Mouse (Mus musculus) macrophage (primary cell): ENCODE data around the gene Trib3. TPM values are rescaled to one million over a fixed set of nuclear protein-coding genes. Genes with fewer than 3 reads are reported as not detected.
A peak's percentile ranks its signal among the peaks of the same experiment; 100 is the strongest.

Source experiments
- H3K27ac ChIP-seq: fragments of 350-480 bp; formaldehyde crosslinking; 2 replicates; pipeline ENCODE4 v1.9.0; 2021
- H3K36me3 ChIP-seq: fragments of 350-480 bp; formaldehyde crosslinking; 2 replicates; pipeline ENCODE4 v1.9.0; 2021; ENCODE audit errors: inconsistent target
- H3K4me3 ChIP-seq: fragments of 350-480 bp; formaldehyde crosslinking; 2 replicates; pipeline ENCODE4 v1.9.0; 2021; ENCODE audit errors: inconsistent target
- H3K79me2 ChIP-seq: fragments of 350-480 bp; formaldehyde crosslinking; 2 replicates; pipeline ENCODE4 v1.9.0; 2021; ENCODE audit errors: inconsistent target
- WGBS: methylation state at CpG from one replicate; pipeline ENCODE4 v1.1.7; 2026; ENCODE audit warnings: inconsistent platforms; ENCODE audit not compliant: missing documents; 5-methylcytosine and 5-hydroxymethylcytosine counted together
- polyA plus RNA-seq: library from polyadenylated mRNA; stranded (reverse); fragments of 250-400 nt; gene quantifications from 3 replicates; pipeline ENCODE4 v1.2.4, GENCODE M21; 2018; ENCODE audit warnings: inconsistent platforms
- total RNA-seq, 78 experiments: library from RNA; depleted of rRNA; stranded (reverse); fragments of 250-400 nt; gene quantifications; 1 replicate in 9 of 78; 2 replicates in 24 of 78; 3 replicates in 43 of 78; 4 replicates in 2 of 78; pipeline ENCODE4 v1.2.4; 2018; ENCODE audit warnings: inconsistent platforms in 56 of 78

Trib3 gene
- total RNA-seq (2018; cell fraction: chromatin; rRNA removed), result 10 to 100 TPM in 12 of 26 experiments, 1 to 10 TPM in 9, under 1 TPM in 5; 0.34 to 35.3 (median 3.5) TPM
- 10 to 100 TPM in 13 of 26 experiments, 1 to 10 TPM in 13; 1.1 to 47.3 (median 6.8) TPM for total RNA-seq (2018; cell fraction: cytosol; rRNA removed)
- 10 to 100 TPM in 13 of 26 experiments, 1 to 10 TPM in 11, under 1 TPM in 2; 0.85 to 61.4 (median 9.8) TPM for total RNA-seq (2018; cell fraction: nucleus; rRNA removed)
- polyA plus RNA-seq, result 0.29 to 1.5 TPM (median 0.45 TPM) in 3 replicates

GRCm38 (mm10) chr2:152343329-152344213 lies at the start of gene Trib3:
Gene Trib3 (minus strand): TSS chr2:152344032.
- H3K79me2 ChIP-seq, result no peaks in the 10 kb centered on the region
- H3K4me3 ChIP-seq, result peak within 1 kb of the TSS; percentile 44
- 3% methylated on average over 47 of the region's 52 CpGs for WGBS
- H3K36me3 ChIP-seq, result no peaks in the 10 kb centered on the region
- H3K27ac ChIP-seq, result peak within 1 kb of the TSS; percentile 63

- H3K4me3 ChIP-seq, result no peak overlapping the region
- no peak overlapping the region for H3K27ac ChIP-seq
- H3K36me3 ChIP-seq, result no peaks in the 10 kb centered on the region
- no peaks in the 10 kb centered on the region for H3K79me2 ChIP-seq
- 86% methylated on average over 9 of the region's 9 CpGs for WGBS
These were observed 49.6 kb upstream of the Trib3 start for GRCm38 (mm10) chr2:152393225-152394017.

- Histone ChIP-seq H3K79me2 (no peaks in the 10 kb centered on the region), H3K36me3 (no peaks in the 10 kb centered on the region), H3K27ac (no peak overlapping the region), H3K4me3 (no peak overlapping the region)
- WGBS, result 32% methylated on average over 3 of the region's 3 CpGs
These were observed 49.0 kb upstream of the Trib3 start for GRCm38 (mm10) chr2:152392786-152393185.

GRCm38 (mm10) chr2:152384191-152384590 lies 40.4 kb upstream of the Trib3 start:
- WGBS, result 96% methylated on average over 4 of the region's 4 CpGs
- no peaks in the 10 kb centered on the region for H3K36me3 ChIP-seq
- no peak overlapping the region for H3K4me3 ChIP-seq
- H3K27ac ChIP-seq, result no peak overlapping the region
- no peaks in the 10 kb centered on the region for H3K79me2 ChIP-seq

GRCm38 (mm10) chr2:152376345-152376741 lies 32.5 kb upstream of the Trib3 start, which contains the start of gene Nrsn2:
Gene Nrsn2 (minus strand): TSS chr2:152376638.
- Histone ChIP-seq H3K4me3 (no peak within 1 kb of the TSS), H3K27ac (no peak within 1 kb of the TSS), H3K36me3 (no peaks in the 10 kb centered on the region), H3K79me2 (no peaks in the 10 kb centered on the region)
- WGBS, result 18% methylated on average over 11 of the region's 16 CpGs

DNA sequence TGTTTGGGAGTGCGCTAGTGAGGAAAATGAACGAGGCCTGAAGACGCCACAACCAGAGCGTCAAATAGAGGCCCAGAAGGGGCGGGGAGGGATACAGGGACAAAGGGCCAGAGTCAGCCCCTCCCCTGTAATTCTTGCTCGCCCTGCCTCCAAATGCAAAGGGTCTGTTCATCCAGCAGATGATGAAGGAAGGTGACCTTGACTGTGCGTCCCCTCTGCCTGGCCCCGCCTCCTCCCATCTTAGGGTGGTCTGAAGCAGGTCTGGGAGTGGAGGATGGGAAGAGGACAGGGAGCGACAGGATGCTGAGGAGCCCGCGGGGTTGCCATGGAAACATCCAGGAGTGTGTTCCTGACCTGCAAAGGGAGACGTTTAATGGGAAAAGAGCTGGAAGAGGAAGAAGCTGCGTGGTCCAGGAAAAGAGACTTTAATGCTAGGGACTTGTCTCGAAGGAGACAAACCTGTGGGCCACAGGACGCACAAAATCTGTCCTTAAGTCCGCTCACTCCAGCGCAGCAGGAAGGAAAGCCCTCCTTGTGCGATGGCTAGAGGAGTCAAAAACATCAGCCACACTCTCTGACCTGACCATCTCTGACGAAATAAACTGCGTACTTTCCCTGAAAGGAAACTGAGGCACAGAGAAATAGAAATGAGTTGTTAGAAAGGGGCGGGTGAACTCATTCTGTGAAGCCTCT lies 32.0 kb upstream of the Trib3 start:
- no peak overlapping the region for H3K4me3 ChIP-seq
- no peaks in the 10 kb centered on the region for H3K79me2 ChIP-seq
- no peaks in the 10 kb centered on the region for H3K36me3 ChIP-seq
- WGBS, result 50% methylated on average over 21 of the region's 21 CpGs
- no peak overlapping the region for H3K27ac ChIP-seq

GRCm38 (mm10) chr2:152373547-152373946 lies 29.7 kb upstream of the Trib3 start:
- no peaks in the 10 kb centered on the region for H3K36me3 ChIP-seq
- no peaks in the 10 kb centered on the region for H3K79me2 ChIP-seq
- H3K4me3 ChIP-seq, result no peak overlapping the region
- no peak overlapping the region for H3K27ac ChIP-seq
- 50% methylated on average over 9 of the region's 9 CpGs for WGBS

GRCm38 (mm10) chr2:152372661-152373060 lies 28.8 kb upstream of the Trib3 start:
- no peaks in the 10 kb centered on the region for H3K36me3 ChIP-seq
- WGBS, result 73% methylated on average over 4 of the region's 4 CpGs
- no peak overlapping the region for H3K27ac ChIP-seq
- H3K4me3 ChIP-seq, result no peak overlapping the region
- H3K79me2 ChIP-seq, result no peaks in the 10 kb centered on the region

DNA sequence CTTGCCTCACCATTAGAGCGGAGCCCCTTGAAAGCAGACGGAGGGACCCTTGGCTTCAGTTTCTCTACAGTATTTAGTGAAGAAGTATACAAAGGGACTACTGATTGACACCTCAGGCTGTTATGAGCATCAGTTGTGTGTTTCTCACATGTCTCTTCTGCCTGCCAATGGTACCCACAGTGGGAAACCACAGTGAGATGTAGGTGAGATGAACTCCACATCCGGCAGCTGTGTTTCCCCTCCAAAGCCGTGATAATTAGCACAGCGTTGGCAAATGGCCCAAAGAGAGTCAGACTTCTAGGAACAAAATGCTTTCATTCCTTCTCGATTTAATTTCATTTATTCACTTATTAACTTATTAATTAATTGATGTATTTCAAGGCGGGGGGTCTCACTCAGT lies 28.3 kb upstream of the Trib3 start:
- Histone ChIP-seq H3K36me3 (no peaks in the 10 kb centered on the region), H3K79me2 (no peaks in the 10 kb centered on the region), H3K27ac (no peak overlapping the region), H3K4me3 (no peak overlapping the region)
- 26% methylated on average over 7 of the region's 7 CpGs for WGBS

DNA sequence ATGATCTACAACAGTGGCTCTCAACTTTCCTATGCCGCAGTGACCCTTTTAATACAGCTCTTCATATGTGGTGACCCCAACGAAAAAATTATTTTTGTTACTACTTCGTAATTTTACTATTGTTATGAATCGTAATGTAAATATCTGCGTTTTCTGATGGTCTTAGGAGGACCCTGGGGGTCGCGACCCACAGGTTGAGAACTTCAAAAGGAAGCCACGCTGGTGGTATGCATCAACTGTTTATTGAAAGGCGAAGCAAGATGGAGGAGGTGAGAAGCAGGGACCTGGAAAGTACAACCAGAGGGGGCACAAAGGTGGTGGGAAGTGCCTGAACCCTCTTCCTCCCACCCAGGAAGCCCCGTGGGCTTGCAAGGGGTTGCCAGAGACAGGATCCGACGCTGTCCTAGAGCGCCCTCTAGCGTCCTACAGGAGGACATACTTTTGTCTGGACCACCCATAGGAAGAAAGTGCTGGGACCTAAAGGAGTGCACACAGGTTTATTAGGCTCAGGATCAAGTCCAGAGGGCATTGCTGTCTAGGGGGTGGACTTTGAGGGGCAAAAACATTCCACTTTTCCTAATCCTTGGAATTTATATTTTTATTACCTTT lies 24.8 kb upstream of the Trib3 start:
- H3K4me3 ChIP-seq, result no peak overlapping the region
- whole genome bisulfite sequencing, result 43% methylated on average over 14 of the region's 14 CpGs
- no peaks in the 10 kb centered on the region for H3K36me3 ChIP-seq
- H3K27ac ChIP-seq, result no peak overlapping the region
- no peaks in the 10 kb centered on the region for H3K79me2 ChIP-seq

- Histone ChIP-seq H3K4me3 (no peak overlapping the region), H3K27ac (no peak overlapping the region), H3K79me2 (no peaks in the 10 kb centered on the region), H3K36me3 (no peaks in the 10 kb centered on the region)
- 93% methylated on average over 5 of the region's 5 CpGs for WGBS
These were observed 24.1 kb upstream of the Trib3 start for GRCm38 (mm10) chr2:152367917-152368316.

DNA sequence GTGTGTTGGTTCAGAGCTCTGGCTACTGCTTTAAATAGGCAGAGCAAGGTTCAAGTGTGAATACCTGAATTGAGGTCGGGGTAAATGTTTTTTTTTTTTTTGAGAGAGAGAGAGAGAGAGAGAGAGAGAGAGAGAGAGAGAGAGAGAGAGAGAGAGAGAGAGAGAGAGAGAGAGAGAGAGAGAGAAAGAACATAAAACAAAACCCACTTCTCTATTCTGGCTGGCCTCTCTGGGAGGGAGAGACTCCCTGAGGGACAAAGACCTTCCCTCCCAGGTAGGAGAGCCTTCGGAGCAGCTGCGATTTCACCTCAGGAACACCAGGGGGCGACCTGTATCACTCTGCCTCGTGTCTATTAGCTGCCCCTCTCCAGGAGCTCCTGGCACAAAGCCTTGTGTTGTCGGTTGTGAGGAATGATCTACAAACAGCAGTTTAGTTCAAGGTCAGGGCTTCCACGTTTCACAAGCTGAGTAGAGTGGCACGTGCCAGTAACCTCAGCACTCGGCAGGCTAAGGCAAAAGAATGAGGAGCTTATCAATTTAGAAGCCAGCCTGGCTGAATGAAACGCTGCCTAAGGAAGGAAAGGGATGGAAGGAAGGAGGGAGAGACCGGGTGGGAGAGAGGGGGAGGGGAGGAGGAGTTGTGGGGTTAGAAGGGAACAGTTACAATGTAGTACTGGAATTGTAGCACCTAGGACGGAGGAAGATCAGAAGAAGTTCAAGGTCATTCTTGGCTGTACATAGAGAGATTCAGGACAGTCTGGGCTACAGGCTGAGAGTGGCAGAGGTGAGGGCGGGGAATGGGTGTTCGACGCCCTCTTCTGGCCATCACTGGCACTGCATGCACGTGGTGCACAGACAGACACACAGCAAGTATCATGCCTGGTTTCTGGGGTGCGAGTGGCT lies 19.7 kb upstream of the Trib3 start:
- WGBS, result 9% methylated on average over 16 of the region's 17 CpGs
- no peaks in the 10 kb centered on the region for H3K36me3 ChIP-seq
- no peak overlapping the region for H3K4me3 ChIP-seq
- no peak overlapping the region for H3K27ac ChIP-seq
- H3K79me2 ChIP-seq, result no peaks in the 10 kb centered on the region

DNA sequence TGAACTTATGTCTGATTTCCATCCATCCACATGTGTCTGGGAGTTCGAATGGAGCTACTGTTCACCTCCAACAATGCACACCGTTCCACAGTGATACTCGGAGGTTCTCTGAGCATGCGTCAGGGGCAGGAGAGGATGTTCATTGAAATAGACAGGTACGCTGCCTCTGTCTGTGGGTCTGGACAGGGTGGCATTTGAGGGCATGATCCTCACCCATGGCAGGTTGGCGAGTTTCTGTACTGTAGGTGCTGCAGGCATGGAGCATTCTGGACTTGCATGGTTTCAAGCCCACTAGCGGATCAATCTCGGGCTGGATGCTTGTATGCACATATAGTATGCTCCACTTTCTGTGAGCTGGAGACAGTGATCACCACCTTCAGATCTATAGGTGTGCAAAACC lies 17.4 kb upstream of the Trib3 start:
- H3K27ac ChIP-seq, result no peak overlapping the region
- WGBS, result 89% methylated on average over 8 of the region's 8 CpGs
- no peaks in the 10 kb centered on the region for H3K36me3 ChIP-seq
- no peaks in the 10 kb centered on the region for H3K79me2 ChIP-seq
- no peak overlapping the region for H3K4me3 ChIP-seq
